15 mouse cellular contexts compared by ENCODE assay signal in genomic region chr13:46810613-46811012, GRCm38 (mm10).
"Had no signal": no experiment of that assay in that cellular context is flagged by ENCODE, and none has a peak within 500 bp of the region (broad histone marks: within the 10 kb centered on the region; RNA-seq: fewer than 3 reads in every experiment).

No protein-coding gene starts in this region.

- ATAC-seq: intestine, embryonic 16.5 days; liver, embryonic 12.5 days had no signal

- H3K4me2 ChIP-seq: heart, embryonic 13.5 days; heart, embryonic 15.5 days; hindbrain, embryonic 13.5 days; hindbrain, embryonic 15.5 days; kidney, embryonic 15.5 days; limb, embryonic 13.5 days; limb, embryonic 15.5 days; liver, embryonic 12.5 days had no signal

- H3K4me3 ChIP-seq: gastrocnemius, adult 2 months; heart, embryonic 10.5 days; heart, embryonic 13.5 days; heart, embryonic 15.5 days; hindbrain, embryonic 13.5 days; hindbrain, embryonic 15.5 days; kidney, embryonic 15.5 days; left cerebral cortex, adult 2 months; limb, embryonic 13.5 days; limb, embryonic 15.5 days; liver, embryonic 12.5 days had no signal

- H3K9me3 ChIP-seq: heart, embryonic 10.5 days; heart, embryonic 13.5 days; heart, embryonic 15.5 days; hindbrain, embryonic 15.5 days; kidney, embryonic 15.5 days; limb, embryonic 13.5 days; limb, embryonic 15.5 days; liver, embryonic 12.5 days had no signal

- H3K4me1 ChIP-seq: hindbrain, embryonic 13.5 days; hindbrain, embryonic 15.5 days; limb, embryonic 13.5 days; limb, embryonic 15.5 days; liver, embryonic 12.5 days had no signal

- H3K27me3 ChIP-seq: heart, embryonic 13.5 days; heart, embryonic 15.5 days; hindbrain, embryonic 13.5 days; hindbrain, embryonic 15.5 days; kidney, embryonic 15.5 days; limb, embryonic 13.5 days; limb, embryonic 15.5 days; liver, embryonic 12.5 days had no signal

- H3K9ac ChIP-seq: heart, embryonic 13.5 days; heart, embryonic 15.5 days; hindbrain, embryonic 13.5 days; hindbrain, embryonic 15.5 days; kidney, embryonic 15.5 days; limb, embryonic 13.5 days; limb, embryonic 15.5 days; liver, embryonic 12.5 days; liver, embryonic 14.5 days had no signal

- H3K27ac ChIP-seq: gastrocnemius, adult 2 months; heart, embryonic 10.5 days; heart, embryonic 13.5 days; heart, embryonic 15.5 days; hindbrain, embryonic 13.5 days; hindbrain, embryonic 15.5 days; hindbrain, postnatal 0 days; kidney, embryonic 15.5 days; kidney, postnatal 0 days; left cerebral cortex, adult 2 months; limb, embryonic 13.5 days; limb, embryonic 15.5 days; liver, embryonic 12.5 days; liver, embryonic 14.5 days had no signal
